ENCODE assay signal across 8 mouse cellular contexts in the genomic region with DNA sequence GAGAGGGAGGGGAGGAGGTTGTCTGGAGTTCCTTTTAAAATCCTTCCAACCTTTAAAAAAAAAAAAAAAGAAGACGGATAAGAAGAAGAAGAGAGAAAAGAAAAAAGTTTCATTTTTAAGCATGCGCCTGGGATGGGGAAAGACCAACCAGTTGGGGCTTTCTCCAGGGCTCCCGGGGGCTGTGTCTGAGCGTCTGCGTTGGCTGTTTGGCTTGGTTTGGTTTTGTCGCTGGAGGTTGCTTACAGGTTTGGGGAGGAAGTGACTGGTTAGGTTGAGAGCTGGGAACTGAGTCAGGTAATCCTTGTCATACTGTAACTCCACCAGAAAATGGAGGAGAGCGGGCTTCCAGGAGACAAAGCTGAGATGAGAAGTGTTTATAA. TPM values are rescaled to one million over a fixed set of nuclear protein-coding genes. Genes with fewer than 3 reads are reported as not detected.
DNase-seq lines count a peak whose midpoint lies in the region; ATAC-seq and TF ChIP-seq lines count a peak whose summit lies in the region.

No protein-coding gene starts in this region.

- no peaks in the 10 kb centered on the region for H3K36me3 ChIP-seq in kidney, adult 2 months (ENCODE audit: control insufficient read depth, insufficient read depth, low read length)
- no peaks in the 10 kb centered on the region for H3K36me3 ChIP-seq in forebrain, embryonic 11.5 days (ENCODE audit: control insufficient read depth, insufficient read depth, low read length)
- H3K36me3 ChIP-seq in limb, embryonic 10.5 days: peaks cover 13% of the 10 kb centered on the region
- peaks cover 1% of the 10 kb centered on the region; the same call in 1 of the 2 replicates for H3K36me3 ChIP-seq in neural tube, embryonic 12.5 days

- intact Hi-C loops in gastrocnemius, postnatal 36 days (cut with DNase I): loop anchor here (5.0 kb wide), 3 partner anchors 63 to 293 kb away; no protein-coding TSS in a partner anchor

- no peaks in the 10 kb centered on the region for H3K9me3 ChIP-seq in forebrain, embryonic 11.5 days (ENCODE audit: control insufficient read depth, low read length)
- no peaks in the 10 kb centered on the region for H3K9me3 ChIP-seq in limb, embryonic 10.5 days (replicated peaks)
- no peaks in the 10 kb centered on the region for H3K9me3 ChIP-seq in neural tube, embryonic 12.5 days

- H3K4me3 ChIP-seq in kidney, adult 2 months (ENCODE audit: insufficient read depth, low read depth, low read length): peak overlapping the region; percentile 77
- peak overlapping the region; percentile 79 for H3K4me3 ChIP-seq in forebrain, embryonic 11.5 days (ENCODE audit: low read depth, low read length)
- peak overlapping the region; percentile 69 for H3K4me3 ChIP-seq in limb, embryonic 10.5 days
- H3K4me3 ChIP-seq in neural tube, embryonic 12.5 days: peak overlapping the region; percentile 81

- H3K4me1 ChIP-seq in kidney, adult 2 months (ENCODE audit: control insufficient read depth, insufficient read depth, low read length): peaks cover 8% of the 10 kb centered on the region; the same call in 1 of the 2 replicates
- H3K4me1 ChIP-seq in forebrain, embryonic 11.5 days (replicated peaks; ENCODE audit: control insufficient read depth, insufficient read depth, low read length): no peaks in the 10 kb centered on the region; the same call in 1 of the 2 replicates
- peaks cover 24% of the 10 kb centered on the region for H3K4me1 ChIP-seq in limb, embryonic 10.5 days
- peaks cover 23% of the 10 kb centered on the region for H3K4me1 ChIP-seq in neural tube, embryonic 12.5 days

- peak overlapping the region; percentile 19 for H3K27ac ChIP-seq in kidney, adult 2 months (ENCODE audit: insufficient read depth, low read depth, low read length)
- peak overlapping the region; percentile 95 for H3K27ac ChIP-seq in forebrain, embryonic 11.5 days (ENCODE audit: low read depth, low read length)
- H3K27ac ChIP-seq in limb, embryonic 10.5 days: peak overlapping the region; percentile 95
- H3K27ac ChIP-seq in neural tube, embryonic 12.5 days: peak overlapping the region; percentile 96

- peak overlapping the region; percentile 99 for H3K9ac ChIP-seq in forebrain, embryonic 11.5 days (ENCODE audit: low read length)
- H3K9ac ChIP-seq in neural tube, embryonic 12.5 days: peak overlapping the region; percentile 95

- no peak for ATAC-seq in forebrain, embryonic 11.5 days (replicated peaks; ENCODE audit: low FRiP score)
- ATAC-seq in neural tube, embryonic 12.5 days (ENCODE audit: low FRiP score, low read depth): no peak

- DNase-seq in kidney, adult 2 months: no peak
- DNase-seq in kidney, adult 11 months: no peak
- DNase-seq in R1 (ENCODE audit: low read depth, low spot score): peak; percentile 37
- DNase-seq in forebrain, embryonic 11.5 days (ENCODE audit: low spot score): peak; percentile 57
- DNase-seq in limb, embryonic 10.5 days (ENCODE audit: low spot score): peak; percentile 49
- no peak for DNase-seq in gastrocnemius, adult 8-10 months (ENCODE audit: low spot score in 2 of 2)
- no peak for DNase-seq in gastrocnemius, postnatal 36 days

- H3K4me2 ChIP-seq in forebrain, embryonic 11.5 days (ENCODE audit: low read depth, low read length, severe bottlenecking): peak overlapping the region; percentile 59
- peak overlapping the region; percentile 82 for H3K4me2 ChIP-seq in neural tube, embryonic 12.5 days (replicated peaks)

- no peak for TF ChIP-seq CTCF in kidney, adult 2 months (conservative IDR thresholded peaks at IDR 0.05; ENCODE audit: insufficient read depth, insufficient read length, low read depth, low read length)

- no peaks in the 10 kb centered on the region for H3K27me3 ChIP-seq in kidney, adult 2 months (replicated peaks; ENCODE audit: control insufficient read depth, insufficient read depth, low read length)
- H3K27me3 ChIP-seq in forebrain, embryonic 11.5 days (ENCODE audit: control insufficient read depth, insufficient read depth, low read length): no peaks in the 10 kb centered on the region
- no peaks in the 10 kb centered on the region for H3K27me3 ChIP-seq in limb, embryonic 10.5 days (ENCODE audit: low read depth, poor library complexity, severe bottlenecking)
- H3K27me3 ChIP-seq in neural tube, embryonic 12.5 days (replicated peaks): no peaks in the 10 kb centered on the region

- 18% methylated on average over 7 of the region's 7 CpGs for WGBS in kidney, adult 2 months
- WGBS in forebrain, embryonic 11.5 days: 12% methylated on average over 7 of the region's 7 CpGs
- 23% methylated on average over 7 of the region's 7 CpGs for whole genome bisulfite sequencing in limb, embryonic 10.5 days
- WGBS in neural tube, embryonic 12.5 days: 17% methylated on average over 7 of the region's 7 CpGs

- no peak for TF ChIP-seq POLR2A in kidney, adult 2 months (IDR thresholded peaks at IDR 0.05; ENCODE audit: low read depth, low read length)

RNA-seq across cellular contexts. Expression of a gene that starts 4.7 kb away (rescaled TPM):
- polyA plus RNA-seq in kidney, adult 2 months (2012; rRNA removed): 8.7 and 10.2 TPM in 2 replicates
- 17.0 and 19.2 TPM in 2 replicates for polyA plus RNA-seq in forebrain, embryonic 11.5 days (2014; fragmentation: Nextera tagmentation; extraction: Ambion mirVana)
- polyA plus RNA-seq in limb, embryonic 10.5 days (2016; fragmentation: Nextera tagmentation; extraction: Ambion mirVana): 9.8 and 10.3 TPM in 2 replicates
- polyA plus RNA-seq in neural tube, embryonic 12.5 days (2016; fragmentation: Nextera tagmentation; extraction: Ambion mirVana): 14.9 and 18.5 TPM in 2 replicates
- 10 to 100 TPM; 11.1 to 33.7 (median 15.5) TPM for total RNA-seq in gastrocnemius, adult 8-10 months (2022)
- 10 to 100 TPM in 1 of 2 experiments, 1 to 10 TPM in 1; 9.3 to 12.0 TPM for total RNA-seq in gastrocnemius, postnatal 36 days (2021)

Comparison
In these comparisons a context has a peak if more than half of its experiments do, and no peak if none do; other contexts are left out.
1. DNase-seq: peak in R1 (single experiment), forebrain, embryonic 11.5 days (single experiment) and limb, embryonic 10.5 days (single experiment); none in kidney, adult 2 months (single experiment), kidney, adult 11 months (single experiment), gastrocnemius, adult 8-10 months (0 of 2) and gastrocnemius, postnatal 36 days (0 of 2).
2. H3K27ac ChIP-seq: peak in every context shown above with its lines; median percentile 96 in neural tube, embryonic 12.5 days; 95 in forebrain, embryonic 11.5 days; 95 in limb, embryonic 10.5 days; 19 in kidney, adult 2 months.
3. Peak in every context shown above with its lines, with median percentiles within 50 percentile points of each other: H3K4me3 ChIP-seq.